Mouse (Mus musculus) spleen, adult 12 weeks (tissue): ENCODE results near the gene Tmem54.

Experiments used
- DNase-seq: peaks from one replicate; pipeline ENCODE4 v3.0.0; 2022; ENCODE audit warnings: low spot score

Gene Tmem54

GRCm38 (mm10) chr4:129129387-129129786 lies 24.0 kb downstream of the Tmem54 start:
- no peak for DNase-seq

DNA sequence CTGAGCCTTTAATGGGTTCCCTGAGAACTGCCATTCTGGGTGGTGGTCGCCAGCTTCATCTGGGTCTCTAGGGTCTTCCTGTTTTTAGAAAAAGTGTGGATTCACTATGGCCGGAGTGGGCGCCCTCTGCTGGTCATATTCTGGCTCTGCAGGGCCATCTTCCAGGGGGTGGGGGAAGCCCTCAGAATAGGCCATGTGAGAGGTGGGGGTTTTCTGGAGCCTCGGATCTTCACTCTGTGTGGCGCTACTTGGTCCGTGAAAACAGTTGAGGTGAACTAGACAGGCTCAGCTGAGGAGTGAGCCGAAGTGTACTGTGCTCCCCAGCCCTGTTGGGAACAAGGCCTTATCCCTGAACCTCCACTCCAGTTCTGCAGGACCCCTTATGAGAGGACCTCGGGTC lies 24.8 kb downstream of the Tmem54 start:
- peak; percentile 32 for DNase-seq

GRCm38 (mm10) chr4:129130755-129131303 lies 25.5 kb downstream of the Tmem54 start:
- DNase-seq: no peak

DNA sequence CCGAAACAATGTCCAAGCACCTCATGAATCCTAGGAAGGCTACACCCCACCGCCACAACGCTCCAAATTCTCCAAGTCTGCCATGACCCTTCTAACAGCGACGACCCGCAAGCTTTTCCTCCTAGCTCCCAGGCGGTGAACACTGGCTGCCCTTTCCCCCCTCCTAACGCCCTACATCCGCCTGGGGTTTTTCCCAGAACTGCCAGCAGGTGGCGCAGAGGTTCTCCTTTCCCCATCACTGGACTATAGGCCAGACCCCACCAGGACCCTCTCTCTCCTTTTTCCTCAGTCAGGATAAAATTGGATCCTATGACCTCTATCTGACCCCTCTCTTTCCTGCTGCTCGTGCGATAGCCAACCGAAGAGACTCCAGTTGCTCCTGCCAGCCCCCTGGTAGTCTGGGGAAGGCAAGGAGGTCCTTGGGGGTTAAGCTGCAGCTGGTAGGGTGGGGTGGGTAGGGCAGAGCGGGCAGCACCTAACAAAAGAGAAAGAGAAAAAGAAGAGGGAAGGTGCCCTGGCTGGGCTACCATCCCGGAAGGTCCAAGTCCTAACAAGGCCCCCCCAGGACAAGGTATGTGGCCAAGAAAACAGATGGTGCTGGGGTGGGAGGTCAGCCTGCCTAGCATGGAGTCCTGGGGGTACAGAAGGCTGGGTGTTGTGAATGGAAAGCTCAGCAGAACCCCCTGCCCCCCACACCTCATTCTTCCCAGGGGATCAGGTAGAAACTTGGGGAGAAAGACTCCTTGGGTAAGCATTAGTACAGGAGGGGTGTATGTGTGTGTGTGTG lies 29.6 kb downstream of the Tmem54 start:
- peak; percentile 45 for DNase-seq

DNA sequence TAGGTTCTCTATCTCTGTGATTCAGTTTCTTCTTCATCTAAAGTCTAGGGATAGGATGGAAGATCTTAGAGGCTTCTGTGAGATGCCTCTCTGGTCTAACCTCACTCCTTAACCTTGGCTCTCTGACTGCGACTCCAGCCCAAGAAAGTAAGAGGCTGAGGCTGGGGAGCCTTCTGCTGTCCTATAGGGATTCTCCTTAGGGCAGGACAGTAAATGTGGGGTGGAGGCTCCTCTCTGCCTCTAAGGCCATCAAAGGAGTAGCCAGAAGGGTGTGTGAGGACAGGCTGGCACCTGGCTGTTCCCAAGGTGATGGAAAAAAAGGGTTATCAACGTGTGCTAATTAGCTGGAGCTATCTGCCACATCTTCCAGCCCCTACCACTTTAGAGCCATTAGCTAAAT lies 30.3 kb downstream of the Tmem54 start:
- DNase-seq: no peak

- DNase-seq: no peak
These were observed 30.8 kb downstream of the Tmem54 start for GRCm38 (mm10) chr4:129136189-129136578.

- no peak for DNase-seq
These were observed 31.4 kb downstream of the Tmem54 start, which contains the start of gene Fndc5 for GRCm38 (mm10) chr4:129136579-129137391. Gene Fndc5 (plus strand): TSS chr4:129136999.

GRCm38 (mm10) chr4:129137392-129138321 lies 32.3 kb downstream of the Tmem54 start:
- no peak for DNase-seq

DNA sequence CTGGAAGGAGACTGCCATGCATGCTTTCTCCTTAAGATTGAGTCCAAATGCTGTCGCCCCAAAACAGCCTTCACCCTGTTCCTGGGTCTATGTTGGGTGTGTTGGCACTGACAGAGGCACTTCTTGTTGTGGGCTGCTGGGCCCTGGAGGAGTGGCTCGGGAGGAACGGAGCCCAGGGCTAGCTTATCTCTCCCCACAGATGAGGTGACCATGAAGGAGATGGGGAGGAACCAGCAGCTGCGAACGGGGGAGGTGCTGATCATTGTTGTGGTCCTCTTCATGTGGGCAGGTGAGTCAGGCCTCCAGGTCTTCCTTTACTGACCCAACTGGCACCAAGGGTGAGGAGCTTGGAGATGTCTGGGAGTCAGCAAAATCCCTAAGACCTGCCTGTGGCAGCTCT lies 34.3 kb downstream of the Tmem54 start:
- DNase-seq: peak; percentile 35

DNA sequence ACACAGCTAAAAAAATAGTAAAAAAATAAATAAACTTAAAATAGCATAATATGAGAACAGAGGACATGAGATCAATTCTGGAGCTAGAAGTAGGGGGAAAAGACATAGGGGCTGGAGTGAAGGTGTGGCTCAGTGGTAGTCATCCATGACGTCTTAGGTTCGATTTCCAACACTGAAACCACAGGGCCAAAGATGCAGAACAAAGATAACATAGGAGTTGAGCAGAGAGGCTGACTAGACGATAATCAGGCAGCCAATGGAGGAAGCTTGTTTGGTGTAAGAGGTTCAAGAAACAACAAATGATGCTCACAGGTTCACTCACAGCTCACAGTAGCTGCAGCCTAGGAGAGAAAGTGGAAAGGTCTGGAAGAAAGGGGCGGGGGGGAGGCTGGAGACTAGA lies 35.5 kb downstream of the Tmem54 start:
- DNase-seq: no peak

- no peak for DNase-seq
These were observed 36.5 kb downstream of the Tmem54 start for GRCm38 (mm10) chr4:129141560-129142438.

GRCm38 (mm10) chr4:129142439-129143045 lies 37.2 kb downstream of the Tmem54 start:
- no peak for DNase-seq

DNA sequence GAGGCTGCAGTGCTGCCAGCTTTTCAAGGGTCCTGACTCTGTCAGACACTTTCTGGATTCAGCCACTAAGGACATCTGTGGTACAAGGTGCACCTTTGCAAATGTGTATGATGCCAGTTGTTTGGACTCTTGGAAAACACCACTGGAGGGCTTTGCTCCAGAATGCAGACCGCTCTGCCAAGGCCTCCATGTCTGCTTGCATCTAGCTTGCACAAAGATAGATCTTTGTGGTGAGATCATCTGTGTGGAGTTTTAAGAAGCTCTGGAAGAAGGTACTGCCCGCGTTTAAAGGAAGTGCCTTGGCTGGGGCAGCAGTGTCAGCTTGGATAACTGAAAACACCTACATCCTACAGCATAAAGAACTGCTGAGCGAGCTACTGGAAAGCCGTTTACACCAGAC lies 38.2 kb downstream of the Tmem54 start:
- DNase-seq: no peak

DNA sequence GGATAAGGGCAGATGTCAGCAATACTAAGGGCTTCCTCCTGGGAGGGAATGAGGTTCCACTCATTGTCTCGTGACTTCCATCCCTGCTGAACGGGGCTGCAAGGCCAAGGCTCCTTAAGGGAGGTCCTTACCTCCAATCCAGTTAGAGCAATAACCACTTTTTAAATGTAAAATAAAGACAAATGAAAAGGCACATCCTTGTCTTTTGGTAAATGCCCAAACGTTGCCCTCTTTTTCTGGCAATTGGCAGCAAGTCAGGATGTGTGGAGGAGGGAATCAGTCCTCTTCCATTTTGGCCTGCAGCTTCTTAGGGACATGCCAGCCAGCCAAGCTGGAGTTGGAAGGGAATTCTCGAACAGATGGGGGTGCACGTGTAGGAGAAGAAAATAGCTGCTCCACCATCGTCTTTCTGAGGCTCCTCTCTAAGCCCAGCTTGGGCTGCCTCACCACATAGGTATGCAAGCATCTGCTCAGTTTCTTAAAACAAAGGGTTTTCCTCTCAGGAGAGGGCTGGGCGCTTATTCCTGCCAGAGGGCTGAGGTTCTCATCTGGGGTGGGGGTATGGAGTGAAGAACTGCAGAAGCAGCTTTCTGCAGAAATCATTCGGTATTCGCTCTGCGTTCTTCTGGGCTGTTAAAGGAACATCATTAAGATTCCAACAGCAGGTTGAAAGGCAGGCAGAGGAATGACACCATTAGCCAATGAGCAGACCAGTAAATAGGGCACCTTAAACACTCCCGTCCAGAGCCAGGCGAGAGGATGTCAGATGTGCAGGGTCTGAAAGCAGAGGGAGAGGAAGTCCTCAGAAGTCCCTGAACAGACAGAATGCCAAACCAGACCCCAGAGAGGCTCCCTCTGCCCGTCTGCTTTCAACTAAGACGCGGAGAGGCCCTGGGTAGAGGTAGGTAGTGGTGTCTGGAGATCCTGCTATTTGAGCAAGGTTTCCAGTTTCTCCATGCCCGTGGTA lies 39.3 kb downstream of the Tmem54 start:
- DNase-seq: no peak

- DNase-seq: no peak
These were observed 40.1 kb downstream of the Tmem54 start for GRCm38 (mm10) chr4:129145411-129145810.

DNA sequence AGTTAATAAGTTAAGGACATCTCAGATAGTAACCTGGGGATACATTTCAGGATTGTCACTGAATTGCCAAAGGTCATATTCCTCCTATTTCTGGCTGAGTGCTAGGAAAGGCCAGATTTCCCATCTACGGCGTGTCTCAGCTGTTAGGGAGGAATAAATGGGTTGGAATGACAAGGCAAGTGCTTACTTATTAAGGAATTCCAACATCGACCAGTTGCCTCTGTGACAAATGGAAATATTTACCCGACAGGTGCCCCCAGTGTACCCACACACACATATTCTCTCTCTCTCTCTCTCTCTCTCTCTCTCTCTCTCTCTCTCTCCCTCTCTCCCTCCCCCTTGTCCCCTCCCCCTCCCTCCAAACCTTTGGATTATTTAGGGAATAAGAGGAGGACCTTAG lies 40.6 kb downstream of the Tmem54 start:
- DNase-seq: no peak

GRCm38 (mm10) chr4:129146392-129146791 lies 41.0 kb downstream of the Tmem54 start:
- no peak for DNase-seq

DNA sequence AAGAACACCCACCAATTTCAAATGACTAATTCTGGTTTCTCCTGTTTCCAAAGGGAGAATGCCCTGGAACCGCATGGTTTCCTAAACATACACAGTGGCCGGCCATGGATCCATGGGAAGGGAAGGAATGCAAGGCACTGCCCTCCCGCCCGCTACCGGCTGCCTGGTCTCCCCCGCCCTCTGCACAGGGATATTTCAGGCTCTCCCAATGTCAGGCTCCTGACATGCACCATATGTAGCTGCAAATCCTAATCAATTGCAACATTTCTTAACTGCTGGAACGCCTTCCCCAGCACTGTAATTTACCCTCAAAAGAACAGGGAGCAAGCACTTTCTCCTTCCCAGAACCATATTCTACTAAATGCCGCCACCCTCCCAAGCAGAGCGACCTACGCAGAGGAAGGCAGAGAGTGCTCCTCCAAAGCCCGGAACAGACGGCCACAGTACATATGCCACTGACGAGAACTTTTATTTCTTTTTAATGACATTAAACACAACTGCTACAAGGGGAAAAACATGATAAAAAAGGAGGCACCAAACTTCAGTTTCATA lies 42.3 kb downstream of the Tmem54 start:
- no peak for DNase-seq

- no peak for DNase-seq
These were observed 44.0 kb downstream of the Tmem54 start for GRCm38 (mm10) chr4:129149321-129149720.
